Mouse (Mus musculus) G1E (cell line): Measurements from ENCODE around the gene Nav1. TPM values are rescaled to one million over a fixed set of nuclear protein-coding genes. Genes with fewer than 3 reads are reported as not detected.

ENCODE experiments used
- ATAC-seq: 2 replicates; pipeline ENCODE4 v1.8.0; 2016; ENCODE audit warnings: mild to moderate bottlenecking; ENCODE audit not compliant: insufficient number of reproducible peaks, poor library complexity, low FRiP score, severe bottlenecking; ENCODE audit errors: extremely low read depth
- DNase-seq: peaks from one replicate; pipeline ENCODE4 v3.0.0; 2012; ENCODE audit warnings: low spot score
- H3K27me3 ChIP-seq: 2 replicates; pipeline ENCODE4 v1.6.1; 2012; ENCODE audit warnings: mild to moderate bottlenecking, low read length, inconsistent platforms; ENCODE audit not compliant: insufficient read depth
- H3K36me3 ChIP-seq: replicated peaks from 2 replicates; pipeline ENCODE3; 2012; ENCODE audit warnings: mild to moderate bottlenecking, inconsistent platforms
- H3K4me1 ChIP-seq: 2 replicates; pipeline ENCODE4 v1.6.1; 2012; ENCODE audit warnings: low read depth, low read length, inconsistent platforms, mixed read lengths; ENCODE audit not compliant: insufficient read depth
- H3K4me3 ChIP-seq: 2 replicates; pipeline ENCODE4 v1.5.1; 2012; ENCODE audit warnings: low read depth, mild to moderate bottlenecking, inconsistent platforms, low read length, moderate library complexity, mixed read lengths
- H3K9me3 ChIP-seq: replicated peaks from 2 replicates; pipeline ENCODE4 v1.6.1; 2012; ENCODE audit warnings: inconsistent platforms
- CTCF ChIP-seq: IDR thresholded peaks from 2 replicates; pipeline ENCODE4 v1.5.1; 2012; ENCODE audit warnings: low read depth, low read length, inconsistent platforms, mixed read lengths
- GATA1 ChIP-seq: IDR thresholded peaks from 2 replicates; pipeline ENCODE4 v1.6.1; 2012; ENCODE audit warnings: borderline replicate concordance, low read length, inconsistent platforms, mixed read lengths
- GATA2 ChIP-seq: IDR thresholded peaks from 2 replicates; pipeline ENCODE4 v1.6.1; 2012; ENCODE audit warnings: low read depth, low read length, inconsistent platforms, borderline replicate concordance
- POLR2AphosphoS5 ChIP-seq: IDR thresholded peaks from 2 replicates; pipeline ENCODE4 v1.6.1; 2012; ENCODE audit warnings: low read depth, low read length, inconsistent platforms; ENCODE audit not compliant: insufficient replicate concordance
- TAL1 ChIP-seq: conservative IDR thresholded peaks from 2 replicates; pipeline ENCODE4 v1.6.1; 2012; ENCODE audit warnings: low read depth, low read length, inconsistent platforms, mixed read lengths
- polyA plus RNA-seq: library from polyadenylated mRNA; stranded (reverse); fragments of >175 nt; gene quantifications from 2 replicates; pipeline ENCODE4 v1.2.3, GENCODE M21; 2012
- total RNA-seq, 2 experiments: library from RNA; stranded (forward) in 1 of 2; stranded (reverse) in 1 of 2; fragments of 200-1000 nt in 1 of 2; fragments of >200 nt in 1 of 2; fragmentation: Nextera tagmentation in 1 of 2; gene quantifications; 2 replicates each; pipeline ENCODE4 v1.2.3; 2014 to 2017

The Nav1 gene
- total and polyA plus RNA-seq, 3 experiments, result 0.22 TPM; not detected in 2

DNA sequence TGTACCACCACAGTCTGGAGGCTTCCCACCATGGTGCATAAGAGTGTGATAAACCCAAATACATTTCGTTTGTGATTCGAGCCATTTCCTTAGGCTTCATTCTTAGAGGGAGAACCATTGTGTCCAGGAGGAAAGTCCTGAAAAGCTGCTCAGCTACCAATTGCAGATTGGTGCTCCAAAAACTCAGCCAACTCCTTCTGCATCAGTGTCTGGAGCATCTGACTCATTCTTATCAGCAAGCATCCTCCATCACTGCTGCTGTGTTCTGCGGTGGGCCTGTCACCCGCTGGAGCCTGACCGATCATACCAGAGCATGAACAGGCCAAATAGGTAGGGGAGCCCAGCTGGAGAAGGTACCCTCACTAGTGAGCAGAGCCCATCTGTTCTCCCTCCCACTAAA, 16.0 kb upstream of the Nav1 start:
- H3K9me3 ChIP-seq, result no peaks in the 10 kb centered on the region
- H3K4me1 ChIP-seq, result no peaks in the 10 kb centered on the region
- ATAC-seq, result no peak
- no peaks in the 10 kb centered on the region for H3K36me3 ChIP-seq
- no peak overlapping the region for H3K4me3 ChIP-seq
- peaks cover 8% of the 10 kb centered on the region; the same call in 1 of the 2 replicates for H3K27me3 ChIP-seq
- TF ChIP-seq TAL1 (no peak), GATA2 (no peak)
- DNase-seq, result no peak

DNA sequence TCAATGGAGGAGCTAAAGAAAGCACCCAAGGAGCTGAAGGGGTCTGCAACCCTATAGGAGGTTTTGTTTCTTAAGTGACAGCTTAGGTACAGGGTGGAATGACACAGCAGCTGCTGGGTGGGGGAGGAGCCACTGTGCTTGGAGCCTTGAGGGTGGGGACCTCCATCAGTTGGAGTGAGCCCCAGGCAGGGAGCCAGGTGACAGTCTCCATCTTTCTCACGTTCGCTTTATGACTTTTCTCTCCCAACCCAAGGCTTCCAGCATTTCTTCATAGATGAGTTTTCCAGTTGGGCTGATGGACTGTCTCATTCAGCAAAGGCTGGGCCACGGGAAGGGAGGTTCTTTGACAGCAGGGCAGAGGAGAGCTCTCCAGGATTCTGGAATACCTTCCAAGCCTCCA, 14.2 kb upstream of the Nav1 start:
- DNase-seq (no peak), ATAC-seq (no peak)
- no peak overlapping the region for H3K4me3 ChIP-seq
- H3K9me3 ChIP-seq, result no peaks in the 10 kb centered on the region
- no peaks in the 10 kb centered on the region for H3K36me3 ChIP-seq
- no peaks in the 10 kb centered on the region for H3K4me1 ChIP-seq
- TF ChIP-seq CTCF (no peak), TAL1 (no peak), GATA1 (no peak), GATA2 (no peak), POLR2AphosphoS5 (no peak)
- H3K27me3 ChIP-seq, result peaks cover 12% of the 10 kb centered on the region; the same call in 1 of the 2 replicates

DNA sequence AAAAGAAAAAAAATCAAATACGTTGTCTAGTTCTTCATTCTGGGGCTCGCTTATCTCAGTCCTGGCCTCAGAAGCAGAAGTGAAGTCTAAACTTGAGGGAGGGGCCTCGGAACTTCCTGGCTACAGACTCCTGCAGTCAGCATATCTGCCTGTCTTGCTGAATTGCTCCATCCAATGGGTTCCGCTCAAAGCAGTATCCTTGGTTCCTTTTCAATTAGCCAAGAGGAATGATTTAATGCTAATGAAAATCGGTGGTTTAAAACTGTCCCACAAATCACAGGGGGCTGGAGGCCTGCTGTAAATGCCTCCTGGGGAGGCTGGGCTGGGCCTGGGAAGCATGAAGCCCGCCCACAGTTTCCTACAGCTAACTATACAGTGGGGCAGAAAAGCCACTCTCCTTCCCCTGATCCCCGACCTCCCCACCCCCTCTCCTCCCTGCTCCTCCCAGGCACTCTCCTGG, 12.9 kb upstream of the Nav1 start:
- no peak for DNase-seq
- no peaks in the 10 kb centered on the region for H3K9me3 ChIP-seq
- H3K4me3 ChIP-seq, result no peak overlapping the region
- peaks cover 15% of the 10 kb centered on the region; the same call in 1 of the 2 replicates for H3K27me3 ChIP-seq
- H3K36me3 ChIP-seq, result no peaks in the 10 kb centered on the region
- ATAC-seq, result no peak
- H3K4me1 ChIP-seq, result no peaks in the 10 kb centered on the region
- TF ChIP-seq CTCF (no peak), GATA1 (no peak), TAL1 (no peak), GATA2 (no peak)

DNA sequence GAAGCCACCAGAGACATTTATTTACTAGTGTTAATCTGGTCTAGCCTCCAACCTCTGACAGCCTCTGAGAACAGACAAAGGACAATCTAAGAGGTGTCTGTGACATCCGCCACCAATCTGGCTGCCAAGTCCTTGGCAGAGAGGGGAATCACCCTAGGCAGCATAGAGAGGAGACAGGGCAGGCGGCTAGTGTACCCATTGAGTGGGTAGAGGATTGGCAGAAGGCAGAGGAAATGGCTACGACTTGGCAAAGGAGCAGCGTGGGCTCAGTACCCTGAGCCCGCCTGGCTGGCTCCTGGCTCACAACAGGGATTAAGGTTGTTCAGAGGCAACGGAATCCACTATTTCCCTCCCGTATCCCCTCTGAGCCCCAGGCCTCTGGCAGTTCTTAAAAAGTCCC, 12.0 kb upstream of the Nav1 start:
- Histone ChIP-seq H3K36me3 (no peaks in the 10 kb centered on the region), H3K9me3 (no peaks in the 10 kb centered on the region), H3K4me3 (no peak overlapping the region), H3K27me3 (peaks cover 15% of the 10 kb centered on the region; the same call in 1 of the 2 replicates), H3K4me1 (no peaks in the 10 kb centered on the region)
- ATAC-seq, result no peak
- DNase-seq, result no peak
- TF ChIP-seq CTCF (no peak), GATA1 (no peak), GATA2 (no peak), POLR2AphosphoS5 (no peak), TAL1 (no peak)

DNA sequence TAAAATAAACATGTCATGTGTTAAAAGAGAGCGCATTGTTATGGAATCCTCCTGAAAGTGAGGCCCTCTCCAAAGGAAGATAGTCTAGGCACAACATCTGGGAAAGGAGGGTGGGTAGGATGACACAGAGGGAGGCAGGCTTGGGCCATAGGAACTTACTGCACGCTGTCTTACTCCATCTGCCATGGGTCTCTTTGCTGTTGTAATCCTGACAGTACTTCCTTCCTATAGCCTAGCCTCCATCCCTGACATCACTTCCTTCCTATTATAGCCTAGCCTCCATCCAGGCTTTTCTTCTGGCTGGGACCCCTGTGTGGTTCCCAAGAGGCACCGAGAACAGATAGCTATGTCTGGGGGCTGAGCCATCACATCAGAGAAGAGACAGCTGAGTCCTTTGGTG, 10.2 kb upstream of the Nav1 start:
- no peak for ATAC-seq
- no peak overlapping the region for H3K4me3 ChIP-seq
- no peak for DNase-seq
- H3K9me3 ChIP-seq, result no peaks in the 10 kb centered on the region
- no peaks in the 10 kb centered on the region for H3K36me3 ChIP-seq
- H3K4me1 ChIP-seq, result no peaks in the 10 kb centered on the region
- TF ChIP-seq GATA2 (no peak), GATA1 (no peak), POLR2AphosphoS5 (no peak), TAL1 (no peak), CTCF (no peak)
- H3K27me3 ChIP-seq, result peaks cover 13% of the 10 kb centered on the region; the same call in 1 of the 2 replicates

DNA sequence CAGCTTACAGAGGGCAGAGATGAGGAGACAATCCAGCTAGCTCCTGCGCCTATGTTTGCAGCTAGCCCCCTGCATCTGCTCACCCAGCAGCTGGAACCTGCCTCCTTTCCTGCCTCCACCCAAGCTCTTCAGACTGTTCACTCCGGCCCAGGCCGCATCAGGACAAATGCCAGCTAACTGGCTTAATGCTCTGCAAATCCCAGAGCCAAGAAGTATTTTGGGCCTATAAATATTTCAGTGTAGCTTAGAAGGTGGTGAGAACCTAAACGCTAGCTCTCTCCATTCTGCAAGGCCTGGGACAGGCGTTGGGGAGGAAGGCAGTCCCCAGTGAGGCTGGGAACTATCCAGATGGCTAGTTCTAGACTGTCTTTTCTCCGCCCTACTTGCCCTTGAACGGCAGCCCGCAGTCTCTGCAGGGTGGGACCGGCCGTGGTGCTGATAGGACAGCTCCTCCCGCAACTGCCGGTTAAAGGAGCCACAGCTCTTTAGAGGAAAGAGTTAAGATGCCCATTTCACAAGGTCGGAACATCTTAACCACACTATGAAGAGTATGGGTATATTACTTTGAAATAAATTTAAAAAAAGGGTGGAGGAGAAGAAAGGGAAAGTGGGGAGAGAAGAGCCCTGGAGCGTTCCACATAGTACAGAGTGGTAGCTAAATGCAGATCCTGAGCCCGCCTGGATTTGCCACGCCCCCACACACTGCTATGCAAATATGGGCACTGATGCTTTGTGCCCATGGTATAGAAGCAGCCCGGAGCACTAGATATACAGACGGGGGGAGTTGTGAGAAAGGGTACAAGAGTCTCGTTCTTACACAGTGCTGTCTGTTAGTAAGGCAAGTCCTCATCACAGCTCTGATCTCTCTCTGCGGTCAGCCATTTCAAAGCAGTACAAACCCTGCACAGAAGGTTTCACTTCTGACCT, 8.9 kb upstream of the Nav1 start:
- no peaks in the 10 kb centered on the region for H3K9me3 ChIP-seq
- TF ChIP-seq CTCF, result no peak
- no peak for TF ChIP-seq POLR2AphosphoS5
- no peak for TF ChIP-seq TAL1
- TF ChIP-seq GATA1, result no peak
- no peak for TF ChIP-seq GATA2
- no peaks in the 10 kb centered on the region for H3K36me3 ChIP-seq
- DNase-seq (peak; percentile 26), ATAC-seq (no peak)
- H3K4me1 ChIP-seq, result no peaks in the 10 kb centered on the region
- H3K4me3 ChIP-seq, result no peak overlapping the region
- peaks cover 13% of the 10 kb centered on the region; the same call in 1 of the 2 replicates for H3K27me3 ChIP-seq

DNA sequence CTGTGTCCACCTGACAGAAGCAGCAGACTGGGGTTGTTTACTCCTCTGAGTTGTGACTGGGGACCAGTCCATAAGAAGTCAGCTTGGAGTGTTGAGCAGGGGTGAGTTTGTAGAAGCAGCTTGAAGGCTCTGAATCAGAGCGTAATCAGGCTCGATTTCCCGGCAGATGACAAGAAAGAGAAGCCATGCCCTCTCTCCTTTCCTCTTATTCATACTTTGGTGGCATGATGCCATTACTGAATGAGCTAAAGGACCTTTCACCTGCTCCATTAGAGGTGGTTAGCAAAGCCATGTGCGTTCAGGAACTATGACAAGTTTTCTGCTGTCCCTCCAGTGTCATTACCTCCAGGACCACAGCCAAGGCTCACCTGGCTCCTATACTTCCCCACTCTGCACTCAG, 2.5 kb upstream of the Nav1 start:
- Histone ChIP-seq H3K27me3 (peaks cover 12% of the 10 kb centered on the region), H3K9me3 (no peaks in the 10 kb centered on the region), H3K4me3 (no peak overlapping the region), H3K36me3 (no peaks in the 10 kb centered on the region), H3K4me1 (no peaks in the 10 kb centered on the region)
- DNase-seq, result no peak
- TF ChIP-seq TAL1, result no peak
- no peak for TF ChIP-seq GATA2
- TF ChIP-seq POLR2AphosphoS5, result no peak
- no peak for TF ChIP-seq GATA1
- TF ChIP-seq CTCF, result no peak
- ATAC-seq, result no peak
